Mouse (Mus musculus) spleen, embryonic (tissue): ENCODE measurements at regions not wholly inside any gene's neighbourhood (a gene's known extent, or its start where the extent isn't known, plus 50 kb on each side); places are given as distances from the start of the nearest gene placed in this dataset.

ENCODE experiments used
- CTCF ChIA-PET: fragments of 350-600 bp; sonication (Branson Sonifier 250); formaldehyde crosslinking; loops from one replicate; lab custom pipeline; 2022; lab: Charles Lee

DNA sequence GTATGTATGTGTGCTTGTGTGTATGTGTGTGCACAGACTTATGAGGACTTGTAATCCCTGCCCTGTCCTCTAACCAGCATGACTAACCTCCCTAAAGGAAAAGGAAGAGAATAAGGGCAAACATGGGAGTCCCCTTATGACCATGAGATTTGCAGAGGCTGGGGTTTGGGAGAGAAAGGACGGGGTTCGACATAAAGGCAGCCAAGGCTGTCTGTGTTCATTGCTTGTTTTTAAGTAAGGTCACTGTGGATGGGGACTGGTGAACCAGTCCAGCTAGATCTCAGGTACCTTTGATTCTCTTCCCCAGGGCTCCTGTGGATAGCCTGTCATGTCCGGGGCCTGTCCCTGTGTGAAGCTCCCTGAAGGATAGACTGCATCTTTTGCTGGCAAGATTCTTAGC is 55.6 kb downstream of the Irf2bp2 start:
- CTCF ChIA-PET = no interaction called here

DNA sequence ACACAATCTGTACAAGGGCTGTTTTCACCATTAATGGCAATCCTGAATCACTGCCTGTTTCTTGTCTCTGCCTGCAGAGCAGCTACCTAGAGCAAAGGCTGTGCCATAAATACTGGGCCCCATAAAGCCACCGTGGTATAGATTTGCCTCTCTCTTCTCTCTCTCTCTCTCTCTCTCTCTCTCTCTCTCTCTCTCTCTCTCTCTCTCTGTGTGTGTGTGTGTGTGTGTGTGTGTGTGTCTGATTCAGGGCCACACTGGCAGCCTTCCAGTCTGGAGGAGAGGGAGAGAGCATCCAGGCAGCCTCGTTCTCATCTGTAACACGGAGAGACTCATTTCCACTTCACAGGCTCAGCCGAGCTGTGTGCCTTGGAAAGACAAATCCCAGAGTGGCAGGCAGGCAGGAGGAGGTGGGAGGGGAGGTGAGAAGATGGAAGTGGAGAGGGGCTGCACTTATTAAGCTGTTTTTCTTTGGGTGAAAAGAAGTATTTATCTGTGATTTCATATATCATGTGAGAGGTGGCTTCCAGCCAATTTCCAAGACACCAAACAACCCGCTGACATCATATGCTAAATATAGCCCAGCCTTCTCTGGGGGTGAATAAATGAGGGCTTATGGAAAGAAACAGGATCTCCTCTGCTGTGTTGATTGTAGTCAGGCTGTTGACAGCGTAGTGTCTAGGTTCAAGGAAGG is 56.7 kb downstream of the Irf2bp2 start:
- CTCF ChIA-PET = interaction anchor here (0.6 kb wide), 1 partner anchor 334 kb away, joined by 5 read pairs; no protein-coding TSS in a partner anchor

DNA sequence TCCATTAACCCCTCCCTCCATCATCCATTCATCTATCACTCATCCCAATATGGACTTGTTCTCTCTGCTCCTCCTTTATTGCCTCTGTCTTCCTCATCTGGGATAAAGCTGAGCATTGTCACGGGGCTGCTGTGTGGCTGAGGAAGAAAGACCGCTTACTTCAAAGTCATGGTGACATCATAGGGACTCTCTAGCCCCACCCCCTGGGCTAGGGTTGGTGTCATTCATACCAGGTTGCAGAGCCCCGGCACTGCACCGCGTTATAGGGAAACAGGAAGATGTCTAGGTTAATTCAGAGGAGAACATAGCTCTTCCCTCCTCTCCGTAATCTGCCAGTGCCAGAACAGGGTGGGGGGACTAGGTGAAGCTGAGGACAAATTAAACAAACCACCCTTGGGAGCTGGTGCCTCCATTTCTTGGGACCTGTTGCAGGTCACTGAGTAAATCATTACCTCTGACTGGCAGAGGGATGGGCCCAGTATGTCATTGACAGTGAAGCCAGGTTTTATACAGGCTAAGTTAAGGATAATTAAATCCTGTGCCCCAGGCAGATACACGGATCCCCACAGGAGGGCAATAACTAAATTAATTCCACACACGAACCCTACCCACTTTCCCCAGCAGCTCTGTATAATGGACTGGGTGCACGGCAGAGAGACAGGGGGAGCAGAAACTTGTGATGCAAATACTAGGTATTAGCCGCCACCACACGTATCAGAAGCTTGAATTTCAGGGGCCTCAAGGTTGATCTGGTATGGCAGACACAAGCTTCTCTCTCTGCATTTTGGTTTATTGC is 57.5 kb downstream of the Irf2bp2 start:
- CTCF ChIA-PET = interaction anchor here (0.6 kb wide), 1 partner anchor 335 kb away, joined by 5 read pairs; no protein-coding TSS in a partner anchor

DNA sequence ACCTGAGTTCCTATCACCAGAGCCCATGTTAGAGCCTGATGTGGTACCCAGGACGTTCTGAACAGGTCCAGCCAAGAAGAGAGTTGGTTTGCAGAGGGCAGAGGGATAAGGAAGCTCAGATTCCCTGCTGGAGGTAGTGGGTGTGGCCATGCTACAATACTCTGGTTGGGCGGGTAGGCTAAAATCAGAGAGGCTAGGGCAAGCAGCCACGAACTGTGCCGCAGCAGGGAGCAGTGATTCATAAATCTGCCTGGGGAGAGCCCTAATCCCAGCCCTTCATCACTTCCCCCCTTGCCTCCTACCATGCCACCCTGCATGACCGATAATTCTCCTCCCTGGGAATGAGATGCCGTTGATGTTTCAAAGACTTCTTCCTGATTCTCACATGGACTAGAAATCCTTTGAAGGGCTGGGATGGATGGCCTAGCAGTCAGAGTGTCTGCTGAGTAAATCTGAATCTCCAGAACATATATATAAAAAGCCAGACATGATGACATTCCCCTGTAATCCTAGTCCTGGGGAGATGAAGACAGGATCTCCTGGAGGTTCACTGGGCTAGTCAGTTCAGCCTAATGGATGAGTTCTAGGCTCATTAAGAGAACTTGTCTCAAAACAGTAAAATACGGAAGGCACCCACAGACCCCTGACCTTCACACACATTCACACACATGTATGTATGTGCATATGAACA is 57.6 kb upstream of the Tarbp1 start:
- CTCF ChIA-PET = no interaction called here

DNA sequence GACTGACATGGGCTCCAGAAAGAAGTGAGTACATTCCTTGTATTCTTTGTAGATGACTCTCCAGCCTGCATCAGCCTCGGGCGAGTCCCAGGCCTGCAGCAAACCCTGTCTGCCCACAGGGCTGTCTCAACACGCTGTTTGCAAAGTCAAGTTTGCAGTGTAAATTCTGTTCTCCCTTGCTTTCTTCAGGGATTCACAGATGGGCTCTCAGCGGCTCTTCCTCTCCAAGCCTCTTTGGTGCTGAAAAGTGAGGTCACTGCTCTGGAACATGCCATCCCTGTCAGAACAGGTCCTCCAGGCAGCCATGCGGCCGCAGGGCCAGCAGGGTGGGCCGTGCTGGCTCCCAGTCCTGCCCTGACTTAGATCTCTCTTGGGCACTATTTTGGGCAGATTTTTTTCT is 56.6 kb upstream of the Tarbp1 start:
- CTCF ChIA-PET = no interaction called here

DNA sequence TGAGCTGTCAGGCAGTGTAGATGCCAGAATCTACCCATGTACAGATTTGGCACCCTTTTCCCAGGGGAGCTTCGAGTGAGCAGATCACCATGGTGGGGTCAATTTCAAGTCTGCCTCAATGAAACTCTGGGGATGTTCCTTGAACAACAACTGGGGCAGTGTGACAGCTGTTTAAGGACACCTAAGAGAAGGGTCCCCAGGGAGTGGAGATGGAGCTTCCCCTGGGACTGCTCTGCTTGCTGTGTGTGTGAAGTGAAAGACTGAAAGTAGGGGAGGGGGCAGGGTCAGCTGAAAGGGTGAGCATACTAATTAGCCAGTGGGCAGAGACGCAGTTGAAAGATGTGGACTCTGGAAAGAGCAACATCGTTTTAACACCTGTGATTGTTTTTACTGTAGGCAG is 54.5 kb upstream of the Tarbp1 start:
- CTCF ChIA-PET = no interaction called here

DNA sequence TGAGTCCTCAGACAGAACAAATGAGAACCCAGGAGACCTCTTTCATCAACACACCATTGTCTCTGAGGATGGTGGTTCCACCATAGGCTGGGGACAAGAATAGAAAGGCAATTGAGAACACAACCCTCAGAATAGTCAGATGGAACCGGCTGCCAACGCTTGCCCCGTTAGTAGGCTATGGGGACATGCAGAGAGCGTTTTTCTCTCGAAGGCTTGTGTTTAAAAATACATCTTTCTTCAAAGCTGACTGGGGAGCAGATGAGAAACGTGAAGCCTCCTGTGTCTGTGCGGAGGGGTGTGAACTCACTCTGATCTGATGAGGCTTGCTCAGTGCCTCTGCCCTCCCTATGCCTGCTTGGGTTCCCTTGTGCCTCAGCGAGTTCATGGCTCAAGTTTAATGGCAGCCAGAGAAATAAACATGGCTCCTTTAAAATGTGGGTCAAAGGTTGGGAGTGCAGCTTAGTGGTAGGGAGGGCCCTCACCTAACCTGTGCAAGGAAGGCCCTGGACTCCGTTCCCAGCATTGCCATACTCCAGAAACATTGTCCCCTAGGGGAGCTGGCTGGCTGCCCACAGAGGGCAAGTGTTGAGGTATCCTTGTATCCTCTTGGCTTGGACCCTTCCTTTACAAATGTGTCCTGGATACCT is 53.7 kb upstream of the Tarbp1 start:
- CTCF ChIA-PET = no interaction called here

DNA sequence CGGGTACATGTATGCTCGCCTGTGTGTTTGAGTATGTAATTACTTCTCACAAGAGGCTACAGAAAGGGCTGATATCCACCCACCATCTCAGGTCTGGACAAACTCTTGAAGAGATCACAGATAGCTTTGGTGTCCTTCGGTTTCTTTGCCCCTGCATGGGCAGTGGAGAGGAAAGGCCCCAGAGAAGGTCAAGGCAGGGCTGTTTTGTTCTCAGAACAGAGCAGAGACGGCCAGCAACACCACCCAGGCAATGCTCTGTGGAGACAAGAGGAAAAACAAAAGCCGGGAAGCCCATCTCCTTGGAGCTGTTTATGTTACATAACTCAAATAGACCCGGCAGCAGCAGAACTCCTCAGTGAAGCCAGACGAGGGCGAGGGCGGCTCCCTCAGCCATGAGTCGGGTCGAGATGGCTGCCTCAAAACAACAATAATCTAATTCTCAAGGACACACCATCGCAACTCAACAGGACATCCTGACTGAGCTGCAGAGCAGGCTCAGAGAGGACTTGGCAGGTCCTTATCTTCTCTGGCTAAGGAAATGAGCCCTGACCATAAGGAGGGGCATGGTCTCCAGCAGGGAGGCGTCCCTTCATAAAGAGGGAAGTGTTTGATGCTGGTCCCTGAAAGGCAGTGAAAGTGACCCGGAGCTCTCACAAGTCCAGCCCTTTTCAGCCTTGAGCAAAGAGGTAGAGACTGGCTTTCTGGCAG is 52.2 kb upstream of the Tarbp1 start:
- CTCF ChIA-PET = no interaction called here

DNA sequence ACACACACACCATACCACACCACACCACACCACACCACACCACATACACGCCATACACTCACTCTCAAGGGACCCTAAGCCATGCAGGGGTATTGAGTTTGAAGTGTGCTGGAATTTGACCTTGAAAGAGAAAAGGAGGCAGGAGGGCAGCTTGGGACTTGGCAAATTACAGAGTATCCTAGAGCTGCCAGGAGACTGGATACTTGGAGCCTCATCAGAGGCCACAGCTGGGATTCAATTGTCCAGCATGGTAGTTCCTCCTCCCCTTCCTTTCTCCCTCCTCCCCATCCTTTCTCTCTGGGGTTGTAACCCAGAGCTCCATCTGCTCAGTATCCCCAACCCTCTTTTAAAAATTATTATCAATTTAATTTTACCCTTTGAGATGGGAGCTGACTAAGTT is 50.7 kb upstream of the Tarbp1 start:
- CTCF ChIA-PET = no interaction called here
